Mouse (Mus musculus) urinary bladder, postnatal 36 days (tissue): ENCODE measurements at regions not wholly inside any gene's neighbourhood (a gene's known extent, or its start where the extent isn't known, plus 50 kb on each side); places are given as distances from the start of the nearest gene placed in this dataset.
"Not testable (repeated sequence)": the region's sequence is repeated elsewhere in the genome, so short reads cannot be mapped to it uniquely, and the experiment has no call there.

Experiments used
- DNase-seq, 2 experiments: peaks; one replicate each; pipeline ENCODE4 v3.0.0; 2022; ENCODE audit warnings: low spot score in 2 of 2, mixed read lengths in 1 of 2

- no peak for DNase-seq
These were observed 1168.1 kb upstream of the Gje1 start for GRCm38 (mm10) chr10:15886150-15886549.

- DNase-seq: no peak
These were observed 1150.0 kb upstream of the Gje1 start for GRCm38 (mm10) chr10:15868063-15868462.

- DNase-seq: no peak
These were observed 1148.9 kb upstream of the Gje1 start for GRCm38 (mm10) chr10:15866931-15867330.

GRCm38 (mm10) chr10:15841381-15841780, 1123.4 kb upstream of the Gje1 start:
- DNase-seq: no peak

GRCm38 (mm10) chr10:15832338-15832737, 1114.3 kb upstream of the Gje1 start:
- DNase-seq: no peak

- no peak for DNase-seq
These were observed 1107.4 kb upstream of the Gje1 start for GRCm38 (mm10) chr10:15825457-15825856.

GRCm38 (mm10) chr10:15807271-15807670, 1089.3 kb upstream of the Gje1 start:
- DNase-seq: no peak

- no peak for DNase-seq
These were observed 1087.8 kb upstream of the Gje1 start for GRCm38 (mm10) chr10:15805791-15806190.

GRCm38 (mm10) chr10:15793185-15793584, 1075.2 kb upstream of the Gje1 start:
- DNase-seq: not testable (repeated sequence)

GRCm38 (mm10) chr10:15791473-15792269, 1073.7 kb upstream of the Gje1 start:
- no peak for DNase-seq

GRCm38 (mm10) chr10:15759983-15760723, 1042.1 kb upstream of the Gje1 start:
- peak; percentile 3 to 4 for DNase-seq

- no peak for DNase-seq
These were observed 1041.6 kb upstream of the Gje1 start for GRCm38 (mm10) chr10:15759576-15759975.

- DNase-seq: no peak
These were observed 1039.5 kb upstream of the Gje1 start for GRCm38 (mm10) chr10:15757503-15757902.

GRCm38 (mm10) chr10:15746866-15747265, 1028.9 kb upstream of the Gje1 start:
- no peak for DNase-seq

GRCm38 (mm10) chr10:15738630-15739029, 1020.6 kb upstream of the Gje1 start:
- DNase-seq: no peak

GRCm38 (mm10) chr10:15731318-15731717, 1013.3 kb upstream of the Gje1 start:
- no peak for DNase-seq

- no peak for DNase-seq
These were observed 979.9 kb upstream of the Gje1 start for GRCm38 (mm10) chr10:15697946-15698345.

GRCm38 (mm10) chr10:15697050-15697449, 979.0 kb upstream of the Gje1 start:
- DNase-seq: no peak

- DNase-seq: not testable (repeated sequence)
These were observed 953.6 kb upstream of the Gje1 start for GRCm38 (mm10) chr10:15671638-15672037.
